Mouse (Mus musculus) testis, adult 2 months (tissue): ENCODE measurements around the gene Cog5.

Source experiments
- CTCF ChIP-seq: fragments of 200-500 bp; IDR thresholded peaks from 2 replicates; pipeline ENCODE4 v1.5.1; 2012; ENCODE audit warnings: low read depth, mild to moderate bottlenecking, inconsistent platforms, low read length, moderate library complexity; ENCODE audit not compliant: control insufficient read depth, insufficient read depth, insufficient replicate concordance
- POLR2A ChIP-seq: fragments of 200-500 bp; IDR thresholded peaks from 2 replicates; pipeline ENCODE4 v1.6.1; 2012; ENCODE audit warnings: low read depth, mild to moderate bottlenecking, inconsistent platforms, low read length, moderate library complexity; ENCODE audit not compliant: control insufficient read depth

DNA sequence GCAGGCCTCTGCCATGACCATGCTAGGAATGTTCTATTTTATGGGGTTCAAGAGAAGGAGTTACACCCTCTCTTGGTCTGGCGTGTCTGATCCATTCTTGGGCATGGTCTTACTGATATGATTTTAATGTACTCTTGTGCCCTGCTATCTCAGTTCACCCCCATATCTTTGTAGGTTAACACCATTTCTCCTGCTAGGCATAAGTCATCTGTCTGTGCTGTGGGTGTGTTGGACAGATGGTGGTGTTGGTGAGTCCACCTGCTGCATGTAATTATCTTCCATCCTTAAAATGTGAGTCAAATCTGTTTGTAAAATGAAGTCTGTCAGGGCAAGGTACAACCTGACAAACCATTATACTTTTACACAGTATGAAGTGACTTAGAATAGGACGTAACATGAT lies 252.8 kb downstream of the Cog5 start:
- no peak for TF ChIP-seq CTCF
- TF ChIP-seq POLR2A, result no peak
